Mouse (Mus musculus): ENCODE measurements around the gene Nup85. TPM values are rescaled to one million over a fixed set of nuclear protein-coding genes. Genes with fewer than 3 reads are reported as not detected.

Nup85 gene
- polyA plus RNA-seq, 1 experiment from 2014 or later, result 47.2 TPM

GRCm38 (mm10) chr11:115599722-115600121, 35.5 kb downstream of the Nup85 start:
- no peak overlapping the region for H3K4me2 ChIP-seq (replicated peaks; ENCODE audit: low read depth)
- no peak overlapping the region for H3K27ac ChIP-seq (replicated peaks)
- no peak overlapping the region for H3K9ac ChIP-seq (ENCODE audit: low read length)
- no peaks in the 10 kb centered on the region for H3K9me3 ChIP-seq (ENCODE audit: control insufficient read depth, low read length)
- WGBS, result 87% methylated on average over 7 of the region's 7 CpGs
- no peaks in the 10 kb centered on the region for H3K4me1 ChIP-seq (replicated peaks; ENCODE audit: control insufficient read depth, insufficient read depth)
- DNase-seq (ENCODE audit: low spot score), result no peak
- no peaks in the 10 kb centered on the region for H3K27me3 ChIP-seq (ENCODE audit: control insufficient read depth, insufficient read depth, low read length)
- peaks cover 7% of the 10 kb centered on the region; the same call in 1 of the 2 replicates for H3K36me3 ChIP-seq (ENCODE audit: control insufficient read depth, insufficient read depth, low read length)
- TF ChIP-seq EP300 (optimal IDR thresholded peaks at IDR 0.05), result no peak
- TF ChIP-seq CTCF (IDR thresholded peaks at IDR 0.05; ENCODE audit: low read depth), result no peak
- no peak for ATAC-seq (ENCODE audit: low FRiP score, low TSS enrichment)
- no peak overlapping the region for H3K4me3 ChIP-seq (ENCODE audit: low read depth, low read length)

GRCm38 (mm10) chr11:115600743-115601142, 36.5 kb downstream of the Nup85 start:
- H3K9me3 ChIP-seq (ENCODE audit: control insufficient read depth, low read length), result no peaks in the 10 kb centered on the region
- no peak overlapping the region for H3K4me3 ChIP-seq (ENCODE audit: low read depth, low read length)
- no peak overlapping the region for H3K27ac ChIP-seq (replicated peaks)
- ATAC-seq (ENCODE audit: low FRiP score, low TSS enrichment), result no peak
- H3K4me1 ChIP-seq (replicated peaks; ENCODE audit: control insufficient read depth, insufficient read depth), result no peaks in the 10 kb centered on the region
- H3K27me3 ChIP-seq (ENCODE audit: control insufficient read depth, insufficient read depth, low read length), result no peaks in the 10 kb centered on the region
- 85% methylated on average over 15 of the region's 15 CpGs for WGBS
- peaks cover 6% of the 10 kb centered on the region; the same call in 1 of the 2 replicates for H3K36me3 ChIP-seq (ENCODE audit: control insufficient read depth, insufficient read depth, low read length)
- no peak overlapping the region for H3K4me2 ChIP-seq (replicated peaks; ENCODE audit: low read depth)
- DNase-seq (ENCODE audit: low spot score), result no peak
- TF ChIP-seq EP300 (optimal IDR thresholded peaks at IDR 0.05) (no peak), CTCF (IDR thresholded peaks at IDR 0.05; ENCODE audit: low read depth) (no peak)
- no peak overlapping the region for H3K9ac ChIP-seq (ENCODE audit: low read length)

GRCm38 (mm10) chr11:115601174-115601573, 36.9 kb downstream of the Nup85 start:
- Histone ChIP-seq H3K9me3 (ENCODE audit: control insufficient read depth, low read length) (no peaks in the 10 kb centered on the region), H3K36me3 (ENCODE audit: control insufficient read depth, insufficient read depth, low read length) (peaks cover 6% of the 10 kb centered on the region; the same call in 1 of the 2 replicates), H3K4me2 (replicated peaks; ENCODE audit: low read depth) (no peak overlapping the region), H3K9ac (ENCODE audit: low read length) (no peak overlapping the region), H3K27ac (replicated peaks) (no peak overlapping the region), H3K4me3 (ENCODE audit: low read depth, low read length) (no peak overlapping the region), H3K4me1 (replicated peaks; ENCODE audit: control insufficient read depth, insufficient read depth) (no peaks in the 10 kb centered on the region), H3K27me3 (ENCODE audit: control insufficient read depth, insufficient read depth, low read length) (no peaks in the 10 kb centered on the region)
- 91% methylated on average over 4 of the region's 4 CpGs for WGBS
- TF ChIP-seq EP300 (optimal IDR thresholded peaks at IDR 0.05) (no peak), CTCF (IDR thresholded peaks at IDR 0.05; ENCODE audit: low read depth) (no peak)
- no peak for ATAC-seq (ENCODE audit: low FRiP score, low TSS enrichment)
- DNase-seq (ENCODE audit: low spot score), result no peak

- WGBS, result 6% methylated on average over 15 of the region's 15 CpGs
Measured at GRCm38 (mm10) chr11:115603128-115603475, 38.9 kb downstream of the Nup85 start.

GRCm38 (mm10) chr11:115603476-115604303, 39.5 kb downstream of the Nup85 start, which contains the start of the genes Mrps7 and Gga3:
Gene Mrps7, plus strand, starts transcription at chr11:115603925.
Gene Gga3, minus strand, starts transcription at chr11:115604051.
- Histone ChIP-seq H3K9ac (ENCODE audit: low read length) (peak within 1 kb of the TSS; percentile 94), H3K36me3 (ENCODE audit: control insufficient read depth, insufficient read depth, low read length) (peaks cover 17% of the 10 kb centered on the region; the same call in 1 of the 2 replicates), H3K4me2 (replicated peaks; ENCODE audit: low read depth) (peak within 1 kb of the TSS; percentile 90), H3K27ac (replicated peaks) (peak within 1 kb of the TSS; percentile 94), H3K4me1 (replicated peaks; ENCODE audit: control insufficient read depth, insufficient read depth) (no peaks in the 10 kb centered on the region), H3K9me3 (ENCODE audit: control insufficient read depth, low read length) (no peaks in the 10 kb centered on the region), H3K27me3 (ENCODE audit: control insufficient read depth, insufficient read depth, low read length) (no peaks in the 10 kb centered on the region), H3K4me3 (ENCODE audit: low read depth, low read length) (peak within 1 kb of the TSS; percentile 96)
- DNase-seq (ENCODE audit: low spot score), result peak; percentile 94
- TF ChIP-seq CTCF (IDR thresholded peaks at IDR 0.05; ENCODE audit: low read depth), result no peak; the same call in 1 of the 2 replicates
- peak; percentile 95 for TF ChIP-seq EP300 (optimal IDR thresholded peaks at IDR 0.05)
- under 1% methylated on average over 84 of the region's 93 CpGs for WGBS
- peak; percentile 97 for ATAC-seq (ENCODE audit: low FRiP score, low TSS enrichment)

More at GRCm38 (mm10) chr11:115603128-115603475, 38.9 kb downstream of the Nup85 start:
- peak overlapping the region; percentile 94 for H3K27ac ChIP-seq (replicated peaks)
- H3K4me2 ChIP-seq (replicated peaks; ENCODE audit: low read depth), result peak overlapping the region; percentile 90
- H3K9ac ChIP-seq (ENCODE audit: low read length), result peak overlapping the region; percentile 94
- H3K27me3 ChIP-seq (ENCODE audit: control insufficient read depth, insufficient read depth, low read length), result no peaks in the 10 kb centered on the region
- H3K36me3 ChIP-seq (ENCODE audit: control insufficient read depth, insufficient read depth, low read length), result peaks cover 13% of the 10 kb centered on the region; the same call in 1 of the 2 replicates
- DNase-seq (ENCODE audit: low spot score) (no peak), ATAC-seq (ENCODE audit: low FRiP score, low TSS enrichment) (no peak)
- no peaks in the 10 kb centered on the region for H3K4me1 ChIP-seq (replicated peaks; ENCODE audit: control insufficient read depth, insufficient read depth)
- H3K4me3 ChIP-seq (ENCODE audit: low read depth, low read length), result peak overlapping the region; percentile 96
- TF ChIP-seq EP300 (optimal IDR thresholded peaks at IDR 0.05), result no peak
- no peak for TF ChIP-seq CTCF (IDR thresholded peaks at IDR 0.05; ENCODE audit: low read depth)
- no peaks in the 10 kb centered on the region for H3K9me3 ChIP-seq (ENCODE audit: control insufficient read depth, low read length)

GRCm38 (mm10) chr11:115604304-115604696, 40.1 kb downstream of the Nup85 start:
- no peak for DNase-seq (ENCODE audit: low spot score)
- ATAC-seq (ENCODE audit: low FRiP score, low TSS enrichment), result peak; percentile 14; the same call in 1 of the 2 replicates
- Histone ChIP-seq H3K9ac (ENCODE audit: low read length) (peak overlapping the region; percentile 94), H3K9me3 (ENCODE audit: control insufficient read depth, low read length) (no peaks in the 10 kb centered on the region), H3K27ac (replicated peaks) (peak overlapping the region; percentile 94), H3K4me2 (replicated peaks; ENCODE audit: low read depth) (peak overlapping the region; percentile 90), H3K36me3 (ENCODE audit: control insufficient read depth, insufficient read depth, low read length) (peaks cover 18% of the 10 kb centered on the region; the same call in 1 of the 2 replicates), H3K4me3 (ENCODE audit: low read depth, low read length) (peak overlapping the region; percentile 96), H3K4me1 (replicated peaks; ENCODE audit: control insufficient read depth, insufficient read depth) (no peaks in the 10 kb centered on the region), H3K27me3 (ENCODE audit: control insufficient read depth, insufficient read depth, low read length) (no peaks in the 10 kb centered on the region)
- TF ChIP-seq CTCF (IDR thresholded peaks at IDR 0.05; ENCODE audit: low read depth), result no peak
- no peak for TF ChIP-seq EP300 (optimal IDR thresholded peaks at IDR 0.05)
- WGBS, result 2% methylated on average over 26 of the region's 26 CpGs

Measured in stomach, postnatal 0 days (tissue).